Mouse (Mus musculus) bone marrow macrophage, adult 2 months (primary cell): ENCODE results near the gene Rnf157.

Experiments used
- CTCF ChIP-seq: IDR thresholded peaks from 2 replicates; pipeline ENCODE4 v1.5.1; 2012; ENCODE audit warnings: low read depth, mild to moderate bottlenecking, low read length, moderate library complexity
- POLR2A ChIP-seq: IDR thresholded peaks from 2 replicates; pipeline ENCODE4 v1.6.1; 2012; ENCODE audit warnings: mild to moderate bottlenecking, low read depth, low read length, borderline replicate concordance

- TF ChIP-seq CTCF, result no peak
- TF ChIP-seq POLR2A, result no peak
Measured at GRCm38 (mm10) chr11:116329314-116330210, 83.3 kb downstream of the Rnf157 start.
